Mouse (Mus musculus): ENCODE data around the gene Cdc40. TPM values are rescaled to one million over a fixed set of nuclear protein-coding genes. Genes with fewer than 3 reads are reported as not detected.

The Cdc40 gene
- polyA plus RNA-seq, 1 experiment = 49.8 TPM

DNA sequence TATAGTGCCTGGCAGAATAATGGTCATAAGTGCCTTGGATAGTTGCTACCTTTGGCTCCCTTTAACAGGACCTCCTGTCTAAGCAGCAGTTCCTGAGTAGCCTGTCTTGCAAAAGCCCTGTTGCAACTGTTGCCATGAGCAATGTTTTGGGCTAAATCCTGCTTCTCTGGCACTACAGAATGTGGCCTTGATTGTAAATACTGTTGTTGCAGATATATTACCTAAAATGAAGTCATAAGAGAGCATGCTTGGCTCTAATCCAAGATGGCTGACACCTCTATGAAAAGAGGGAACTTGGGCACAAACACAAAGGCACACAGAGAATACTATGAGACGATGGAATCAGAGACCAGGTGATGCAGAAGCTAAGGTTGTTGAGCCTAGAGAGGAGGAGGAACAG, 77.9 kb downstream of the Cdc40 start:
- Histone ChIP-seq H3K36me3 (ENCODE audit: control insufficient read depth, insufficient read depth, low read length, poor library complexity, severe bottlenecking) (no peaks in the 10 kb centered on the region), H3K4me1 (ENCODE audit: control insufficient read depth, insufficient read depth, low read length) (no peaks in the 10 kb centered on the region), H3K9ac (ENCODE audit: low read depth, poor library complexity, severe bottlenecking) (no peak overlapping the region), H3K9me3 (replicated peaks; ENCODE audit: control insufficient read depth, insufficient read depth, low read length, poor library complexity, severe bottlenecking) (no peaks in the 10 kb centered on the region), H3K4me3 (ENCODE audit: low read depth, low read length) (no peak overlapping the region), H3K27me3 (ENCODE audit: control insufficient read depth, insufficient read depth, low read length, poor library complexity, severe bottlenecking) (no peaks in the 10 kb centered on the region), H3K27ac (ENCODE audit: insufficient read depth, low read length) (no peak overlapping the region)
- TF ChIP-seq POLR2A (IDR thresholded peaks at IDR 0.05; ENCODE audit: insufficient read depth, low read length) (no peak), EP300 (IDR thresholded peaks at IDR 0.05; ENCODE audit: insufficient read depth, low read depth, low read length) (no peak), CTCF (IDR thresholded peaks at IDR 0.05; ENCODE audit: low read depth, low read length) (no peak)

DNA sequence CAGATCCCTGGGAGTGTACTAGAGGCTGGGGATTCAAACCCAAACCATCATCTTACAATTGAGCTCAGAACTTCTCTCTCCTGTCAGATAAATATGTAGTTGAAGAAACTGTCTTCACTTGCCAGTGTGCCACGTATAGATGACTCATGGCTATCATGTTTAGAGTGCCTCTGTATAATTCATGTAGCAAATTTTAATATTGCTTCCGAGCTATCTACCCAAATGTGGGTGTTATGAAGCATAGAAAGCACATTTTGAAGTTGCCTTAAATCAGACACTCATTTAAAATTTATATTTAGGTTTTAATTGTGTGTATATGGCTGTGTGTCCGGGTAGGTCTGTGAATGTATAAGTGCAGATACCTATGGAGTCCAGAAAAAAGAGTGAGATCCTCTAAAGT, 91.0 kb downstream of the Cdc40 start:
- H3K27me3 ChIP-seq (ENCODE audit: control insufficient read depth, insufficient read depth, low read length, poor library complexity, severe bottlenecking) = no peaks in the 10 kb centered on the region; the same call in none of the 2 replicates
- no peak for TF ChIP-seq CTCF (IDR thresholded peaks at IDR 0.05; ENCODE audit: low read depth, low read length)
- TF ChIP-seq EP300 (IDR thresholded peaks at IDR 0.05; ENCODE audit: insufficient read depth, low read depth, low read length) = no peak
- TF ChIP-seq POLR2A (IDR thresholded peaks at IDR 0.05; ENCODE audit: insufficient read depth, low read length) = no peak
- no peak overlapping the region for H3K27ac ChIP-seq (ENCODE audit: insufficient read depth, low read length)
- no peaks in the 10 kb centered on the region for H3K36me3 ChIP-seq (ENCODE audit: control insufficient read depth, insufficient read depth, low read length, poor library complexity, severe bottlenecking)
- H3K4me1 ChIP-seq (ENCODE audit: control insufficient read depth, insufficient read depth, low read length) = no peaks in the 10 kb centered on the region
- H3K9ac ChIP-seq (ENCODE audit: low read depth, poor library complexity, severe bottlenecking) = no peak overlapping the region
- H3K9me3 ChIP-seq (replicated peaks; ENCODE audit: control insufficient read depth, insufficient read depth, low read length, poor library complexity, severe bottlenecking) = peaks cover under 1% of the 10 kb centered on the region; the same call in 1 of the 2 replicates
- H3K4me3 ChIP-seq (ENCODE audit: low read depth, low read length) = no peak overlapping the region

- no peaks in the 10 kb centered on the region for H3K4me1 ChIP-seq (ENCODE audit: control insufficient read depth, insufficient read depth, low read length)
- TF ChIP-seq EP300 (IDR thresholded peaks at IDR 0.05; ENCODE audit: insufficient read depth, low read depth, low read length) = no peak
- TF ChIP-seq POLR2A (IDR thresholded peaks at IDR 0.05; ENCODE audit: insufficient read depth, low read length) = no peak
- TF ChIP-seq CTCF (IDR thresholded peaks at IDR 0.05; ENCODE audit: low read depth, low read length) = no peak
- no peaks in the 10 kb centered on the region; the same call in 1 of the 2 replicates for H3K27me3 ChIP-seq (ENCODE audit: control insufficient read depth, insufficient read depth, low read length, poor library complexity, severe bottlenecking)
- H3K9me3 ChIP-seq (replicated peaks; ENCODE audit: control insufficient read depth, insufficient read depth, low read length, poor library complexity, severe bottlenecking) = no peaks in the 10 kb centered on the region
- H3K9ac ChIP-seq (ENCODE audit: low read depth, poor library complexity, severe bottlenecking) = no peak overlapping the region
- H3K27ac ChIP-seq (ENCODE audit: insufficient read depth, low read length) = no peak overlapping the region
- no peak overlapping the region for H3K4me3 ChIP-seq (ENCODE audit: low read depth, low read length)
- no peaks in the 10 kb centered on the region for H3K36me3 ChIP-seq (ENCODE audit: control insufficient read depth, insufficient read depth, low read length, poor library complexity, severe bottlenecking)
These were observed 92.7 kb downstream of the Cdc40 start for GRCm38 (mm10) chr10:40790406-40790805.

Other genes starting within 250 kb of the Cdc40 start
- 0.39 and 0.44 TPM in 2 replicates for gene Mettl24, start 200.0 kb downstream of the Cdc40 start, polyA plus RNA-seq (2011; ENCODE audit: insufficient read depth, insufficient read length, low read depth, missing spikeins)
- 47.3 and 52.0 TPM in 2 replicates for gene Wasf1, start 164 bp upstream of the Cdc40 start, polyA plus RNA-seq (2011; ENCODE audit: insufficient read depth, insufficient read length, low read depth, missing spikeins)
- not detected in 2 replicates for gene Gpr6, start 189.0 kb upstream of the Cdc40 start, polyA plus RNA-seq (2011; ENCODE audit: insufficient read depth, insufficient read length, low read depth, missing spikeins)

Measured in ES-Bruce4 (cell line).